Mouse (Mus musculus): ENCODE data around the gene Plekhh3.
"Not testable (repeated sequence)": the region's sequence is repeated elsewhere in the genome, so short reads cannot be mapped to it uniquely, and the experiment has no call there.

The Plekhh3 gene

DNA sequence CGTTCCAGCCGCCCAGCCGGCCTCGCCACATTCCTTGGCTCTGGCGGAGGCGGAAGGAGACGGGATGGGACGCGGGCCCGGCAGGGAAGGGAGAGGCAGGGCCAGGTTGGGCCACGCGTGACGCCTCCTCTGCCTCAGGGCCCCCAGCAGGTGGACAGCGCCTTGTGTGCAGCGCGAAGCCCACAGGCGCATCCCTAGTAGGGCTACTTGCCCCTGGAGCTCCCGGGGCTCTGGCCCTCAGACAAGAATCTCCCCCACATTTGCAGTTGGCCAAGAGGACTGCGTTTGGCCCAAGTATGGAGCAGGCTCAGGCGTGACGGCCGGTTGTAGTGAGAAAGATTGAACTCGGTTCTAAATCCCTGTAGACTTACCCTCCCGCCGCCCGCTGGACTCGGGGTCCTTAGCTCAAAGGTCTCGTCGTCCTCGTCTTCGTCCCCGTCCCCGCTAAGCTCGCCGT is 769 bp downstream of the Plekhh3 start, which contains the start of gene Cntnap1:
Cntnap1 (plus strand) TSS at position 170 of the 457 bp plus-strand sequence.
- DNase-seq (ENCODE audit: low spot score), result peak; percentile 75

DNA sequence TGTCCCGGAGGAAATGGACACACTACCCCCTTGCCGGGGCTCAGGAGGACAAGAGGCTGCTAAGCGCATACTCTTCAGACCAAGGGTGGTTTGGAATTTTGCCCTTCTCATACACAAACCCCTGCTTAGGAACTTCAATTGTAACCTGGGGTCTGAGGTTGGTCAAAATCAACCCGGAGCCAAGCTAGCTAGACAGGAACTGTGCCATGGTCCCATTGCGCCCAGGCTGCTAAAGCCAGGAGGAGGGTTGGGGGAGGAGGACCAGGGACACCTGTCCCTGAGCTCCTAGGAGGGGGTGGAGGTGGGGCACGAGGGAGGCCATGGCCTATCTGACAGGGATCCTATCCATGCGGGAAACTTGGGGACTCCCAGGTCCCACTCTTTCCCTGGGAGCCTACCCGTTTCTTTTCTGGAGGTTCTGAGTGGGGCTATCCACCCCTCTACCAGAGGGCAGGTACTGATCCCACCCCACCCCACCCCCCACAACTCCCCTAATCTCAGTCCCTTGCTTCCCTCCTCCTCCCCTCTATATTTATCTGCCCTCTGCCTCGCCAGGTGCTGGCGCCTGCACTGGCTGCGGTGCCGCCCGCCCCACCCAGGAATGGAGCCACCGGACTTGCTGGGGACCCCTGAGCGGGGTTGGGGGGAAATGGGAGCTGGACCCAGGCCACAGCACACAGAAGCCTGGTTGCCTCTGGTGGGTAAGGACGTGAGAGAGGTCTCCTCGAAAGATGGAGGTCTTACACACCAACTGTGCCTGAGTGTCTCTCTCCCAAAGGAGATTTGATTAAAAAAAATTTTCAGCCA is 1.6 kb downstream of the Plekhh3 start:
- no peak for DNase-seq (ENCODE audit: low spot score)

DNA sequence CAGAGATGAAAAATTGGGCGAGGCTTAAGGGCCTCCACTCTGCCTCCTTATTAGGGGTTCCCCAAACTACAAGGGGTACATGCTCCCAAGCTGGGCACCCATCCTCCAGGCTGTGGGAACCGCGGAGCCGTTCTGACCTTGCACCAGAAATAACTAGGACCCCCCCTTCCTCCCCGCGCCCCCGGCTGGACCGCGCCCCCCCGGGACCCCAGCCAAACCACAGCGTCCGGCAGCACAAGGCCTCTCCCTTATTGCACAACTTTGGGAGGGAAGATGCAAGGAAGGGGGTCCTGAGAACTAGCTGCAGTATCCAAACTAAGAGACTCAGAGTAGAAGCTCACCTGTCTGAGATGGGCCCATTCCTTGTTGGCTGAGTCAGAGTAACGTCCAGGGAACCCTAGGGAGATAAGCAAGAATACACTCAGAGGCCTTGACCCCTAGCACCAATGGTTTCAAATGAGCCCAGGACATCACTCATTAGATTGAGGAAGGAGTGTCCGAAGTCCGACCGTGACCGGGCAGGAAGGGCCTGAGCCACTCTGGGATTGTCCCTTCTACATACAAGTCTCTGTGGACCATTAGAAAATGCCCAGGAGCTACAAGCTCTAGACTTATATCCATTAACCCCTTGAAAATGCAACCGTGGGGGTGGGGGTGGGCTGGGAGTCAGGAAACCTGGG is 2.7 kb downstream of the Plekhh3 start:
- no peak for DNase-seq (ENCODE audit: low spot score)

DNA sequence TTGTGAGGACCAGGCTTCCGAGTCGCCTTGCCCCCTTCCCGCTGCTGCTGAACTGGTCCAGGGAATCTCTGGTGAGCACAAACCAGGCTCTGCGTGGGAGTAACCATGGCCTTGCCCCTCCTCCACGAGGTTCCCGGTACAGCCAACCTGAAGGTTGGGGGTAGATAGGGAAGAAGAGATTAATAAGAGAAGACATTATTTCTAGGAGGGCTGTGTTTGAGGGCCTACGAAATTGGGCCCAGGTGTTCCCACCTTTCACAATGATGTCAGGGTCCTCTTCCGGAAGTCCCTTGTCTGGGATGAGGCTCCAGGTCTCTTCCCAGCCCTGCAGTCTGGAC is 3.2 kb downstream of the Plekhh3 start:
- DNase-seq (ENCODE audit: low spot score), result no peak

DNA sequence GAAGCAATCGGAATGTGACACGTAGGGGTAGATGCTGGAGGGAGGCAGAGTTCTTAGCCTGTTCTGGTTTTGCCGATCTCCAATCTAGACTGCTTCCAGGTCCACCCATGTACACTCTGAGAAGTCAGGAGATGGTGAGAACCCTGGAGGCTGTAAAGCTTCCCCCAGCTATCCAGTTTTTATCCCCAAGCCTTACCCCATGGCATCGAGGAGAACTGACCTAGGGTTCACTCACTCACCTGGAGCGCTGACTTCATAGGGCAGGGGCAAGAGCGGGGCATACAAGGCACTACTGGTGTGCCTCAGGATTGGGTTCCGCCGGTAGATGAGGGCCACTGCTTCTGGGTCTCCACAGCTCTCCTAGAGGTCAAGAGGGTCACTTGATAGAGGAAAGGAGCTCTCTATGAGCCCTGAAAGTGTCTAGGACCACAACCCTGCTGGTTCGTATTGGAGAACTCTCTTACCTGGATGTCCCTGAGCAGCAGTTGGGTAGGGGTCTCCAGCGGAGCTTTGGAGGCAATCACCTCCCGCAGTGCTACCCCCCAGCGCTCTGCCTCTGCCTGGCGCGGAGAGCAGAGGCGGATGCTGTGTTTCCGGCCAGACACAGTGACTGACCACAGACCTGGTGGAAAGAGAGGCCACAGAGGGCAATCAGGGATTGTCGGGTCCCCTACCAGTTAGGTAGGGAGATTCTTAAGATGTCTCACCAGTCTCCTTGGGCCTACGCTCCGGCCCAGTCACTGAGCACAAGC is 3.8 kb downstream of the Plekhh3 start:
- DNase-seq (ENCODE audit: low spot score), result no peak

DNA sequence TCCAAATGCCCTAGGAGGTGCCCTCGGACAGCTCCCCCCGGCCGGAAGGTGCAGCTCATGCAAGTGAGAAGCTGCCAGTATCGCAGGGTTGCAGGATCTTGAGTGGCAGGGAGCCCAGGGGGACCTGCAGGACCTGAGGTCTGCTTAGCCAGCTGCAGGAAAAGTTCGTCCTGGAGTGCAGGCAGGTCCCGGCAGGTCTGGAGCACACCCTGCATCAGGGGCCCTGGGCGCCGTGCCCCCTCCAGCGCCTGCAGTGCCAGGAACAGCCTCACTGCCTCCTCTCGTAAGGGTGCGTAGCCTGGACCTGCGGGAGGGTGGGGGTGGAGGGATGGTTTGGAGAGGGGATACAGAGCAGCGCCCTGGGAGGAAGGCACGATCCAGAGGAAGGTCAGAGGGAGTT is 4.8 kb downstream of the Plekhh3 start:
- DNase-seq (ENCODE audit: low spot score), result no peak

DNA sequence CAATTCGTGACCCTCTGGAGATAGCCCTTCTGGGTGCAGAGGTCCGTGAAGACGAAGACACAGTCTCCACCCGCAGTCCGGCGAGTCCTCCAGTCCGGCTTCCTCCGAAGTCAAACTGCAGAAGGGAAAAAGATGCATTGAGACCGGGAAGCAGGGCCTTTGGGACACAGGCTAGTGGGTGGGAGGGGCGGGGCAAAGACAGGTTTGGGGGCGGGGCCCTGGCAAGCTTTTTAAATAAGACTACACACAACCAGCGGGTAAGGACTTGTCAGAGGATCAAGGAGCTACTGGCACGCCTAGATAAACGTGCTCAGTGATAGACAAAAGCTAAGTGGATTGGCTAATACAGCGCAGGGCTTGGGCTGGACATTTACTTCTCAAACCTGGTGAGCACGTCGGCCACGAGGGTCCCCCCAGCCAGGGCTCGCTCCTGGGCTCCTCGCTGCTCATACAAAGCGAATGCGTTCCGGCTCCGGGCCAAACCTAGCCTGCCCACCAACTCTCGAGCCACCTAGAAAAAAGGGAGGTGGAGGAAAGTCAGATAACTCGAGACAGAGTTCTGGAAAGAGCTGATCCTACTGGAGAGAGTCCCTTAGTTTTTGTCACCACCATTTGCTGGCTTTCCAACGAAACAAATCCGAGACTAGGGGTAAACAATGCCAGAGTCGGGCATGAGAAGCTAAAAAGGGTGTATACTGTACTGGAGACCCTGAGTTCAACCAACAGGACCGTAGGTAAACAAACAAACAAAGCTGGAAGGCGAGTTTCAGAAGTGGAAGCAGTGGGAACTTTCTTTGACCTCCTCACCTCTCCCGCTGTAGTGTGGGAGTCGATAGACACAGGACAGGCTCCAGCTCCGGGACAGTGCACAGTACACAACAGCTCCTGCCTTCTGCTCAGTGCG is 6.2 kb downstream of the Plekhh3 start:
- no peak for DNase-seq (ENCODE audit: low spot score)

DNA sequence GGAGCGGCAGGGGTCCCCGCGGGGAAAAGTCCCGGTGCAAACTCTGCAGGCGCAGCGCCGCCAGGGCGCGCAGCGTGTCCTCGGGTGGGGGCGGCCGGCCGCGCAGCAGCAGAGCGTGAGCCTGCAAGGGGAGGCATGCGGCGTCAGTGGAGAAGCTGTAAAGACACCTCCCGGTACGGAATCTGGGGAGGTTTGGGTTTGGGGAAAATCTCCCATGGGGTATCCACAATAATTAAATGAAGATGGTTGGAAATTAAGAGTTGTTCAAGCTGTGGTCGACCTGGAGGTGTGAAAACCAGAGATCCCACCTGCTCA is 6.8 kb downstream of the Plekhh3 start:
- no peak for DNase-seq (ENCODE audit: low spot score)

DNA sequence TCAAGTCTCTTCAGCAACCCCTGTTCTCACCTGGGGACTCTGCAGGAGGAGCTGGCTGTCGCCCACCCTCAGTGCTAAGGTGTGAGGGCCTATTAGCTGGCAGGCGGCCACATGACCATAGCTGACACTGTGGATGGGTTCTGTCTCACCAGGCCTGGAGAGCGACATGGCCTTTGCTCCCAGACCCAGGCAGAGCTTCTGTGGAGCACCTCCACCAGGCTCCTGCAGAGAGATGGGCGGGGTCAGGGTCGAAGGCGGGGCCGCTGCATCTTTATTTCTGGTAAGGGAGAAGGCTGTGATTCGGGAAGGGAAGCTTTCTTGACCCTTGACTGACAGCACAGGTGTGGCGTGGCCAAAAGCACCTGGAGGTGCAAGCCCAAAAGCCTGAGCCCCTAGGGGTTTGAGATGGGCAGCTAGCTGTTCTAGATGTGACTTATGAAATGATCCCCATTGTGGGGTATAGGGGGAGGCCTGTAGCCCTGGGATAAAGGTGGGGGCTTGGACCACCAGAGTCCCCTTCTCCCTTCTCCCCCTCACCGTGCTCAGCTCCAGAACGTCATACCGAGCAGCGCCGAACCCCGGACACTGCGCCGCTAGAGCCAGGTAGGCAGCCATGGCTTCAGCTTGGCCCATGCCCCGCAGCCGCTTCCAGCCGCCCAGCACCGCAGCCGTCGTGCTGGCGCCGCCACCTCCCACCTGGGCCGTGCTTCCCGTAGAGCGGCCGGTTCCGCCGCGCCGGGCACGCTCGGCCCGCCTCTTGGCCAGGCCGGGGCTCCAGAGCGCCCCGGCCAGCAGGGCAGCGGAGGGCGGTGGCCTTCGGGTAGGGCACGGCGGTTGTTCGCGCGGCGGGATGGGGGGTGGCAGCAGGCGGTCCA is 7.4 kb downstream of the Plekhh3 start:
- no peak for DNase-seq (ENCODE audit: low spot score)

DNA sequence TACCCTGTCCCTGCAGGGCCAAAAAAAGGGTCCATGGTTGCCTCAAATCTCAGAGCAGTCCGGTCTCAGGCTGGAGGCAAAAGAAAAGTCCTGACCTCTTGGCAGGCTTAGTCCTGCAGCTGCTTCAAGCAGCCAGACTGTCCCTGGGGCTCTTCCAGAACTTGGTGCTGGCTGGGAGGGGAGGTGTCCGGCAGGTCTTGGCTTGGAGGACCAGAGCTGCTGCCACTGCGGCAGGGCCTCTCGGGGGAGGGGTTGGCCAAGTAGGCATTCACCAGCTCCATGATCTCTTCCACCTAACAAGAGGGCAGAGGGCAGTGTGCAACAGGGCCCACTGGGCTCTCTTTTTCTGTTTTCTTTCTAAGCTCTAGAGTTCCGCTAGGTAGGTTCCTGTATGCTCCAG is 8.4 kb downstream of the Plekhh3 start:
- peak; percentile 79 for DNase-seq (ENCODE audit: low spot score)

DNA sequence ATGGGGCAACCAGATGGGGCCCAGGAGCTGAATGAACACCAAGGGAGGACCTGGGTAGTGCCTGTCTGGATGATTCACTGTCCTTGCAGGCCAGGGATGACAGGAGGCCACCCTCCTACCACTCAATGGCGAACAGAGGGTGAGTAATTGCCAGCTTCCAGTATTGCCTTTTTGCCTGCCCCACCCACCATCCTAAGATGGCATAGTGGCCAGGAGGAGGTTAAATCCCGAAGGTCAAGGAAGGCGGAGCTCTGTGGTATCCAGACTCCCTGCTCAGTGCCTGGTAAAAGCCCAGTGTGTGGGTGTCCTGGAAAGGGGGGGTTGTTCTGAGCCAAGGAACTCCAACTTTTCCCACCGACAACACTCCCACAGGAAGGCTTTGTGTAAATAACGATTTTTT is 8.8 kb downstream of the Plekhh3 start:
- DNase-seq (ENCODE audit: low spot score), result peak; percentile 64

DNA sequence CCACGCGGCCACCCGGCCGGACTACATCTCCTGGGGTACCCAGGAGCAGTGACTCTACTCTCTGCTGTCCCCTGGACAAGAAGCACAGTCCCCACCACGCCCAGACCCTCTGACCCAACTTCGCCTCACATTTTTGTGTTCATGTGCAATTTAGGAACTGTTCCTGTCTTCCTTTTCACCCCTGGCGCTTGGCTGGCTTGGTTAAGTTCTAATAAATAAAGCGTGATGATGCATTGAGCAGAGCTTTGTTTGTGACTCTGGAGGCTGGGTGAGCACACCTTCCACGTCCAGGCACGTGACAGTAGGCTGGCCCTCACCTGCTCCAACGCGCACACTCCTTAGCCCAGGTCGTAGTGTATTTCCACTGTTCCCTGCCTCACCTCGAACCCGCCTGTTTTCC is 9.6 kb downstream of the Plekhh3 start:
- no peak for DNase-seq (ENCODE audit: low spot score)

DNA sequence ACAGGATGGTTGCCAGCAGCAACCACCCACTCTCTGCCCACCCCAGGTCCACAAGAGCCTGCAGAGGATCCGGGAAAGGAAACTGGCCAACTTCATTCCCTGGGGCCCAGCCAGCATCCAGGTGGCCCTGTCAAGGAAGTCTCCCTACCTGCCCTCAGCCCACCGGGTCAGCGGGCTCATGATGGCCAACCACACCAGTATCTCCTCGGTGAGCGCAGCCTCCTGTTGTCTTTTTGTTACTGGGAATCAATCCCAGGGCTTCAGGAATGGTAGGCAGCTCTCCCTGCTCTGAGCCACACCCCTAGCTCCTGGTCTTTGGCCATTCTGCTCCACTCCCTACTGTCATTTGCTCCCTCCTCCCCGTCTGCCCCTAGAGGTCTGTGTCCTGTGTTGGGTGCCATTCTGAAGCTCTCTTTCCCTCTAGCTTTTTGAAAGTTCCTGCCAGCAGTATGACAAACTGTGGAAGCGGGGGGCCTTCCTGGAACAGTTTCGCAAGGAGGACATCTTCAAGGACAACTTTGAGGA is 10.1 kb downstream of the Plekhh3 start:
- DNase-seq (ENCODE audit: low spot score), result not testable (repeated sequence)

DNA sequence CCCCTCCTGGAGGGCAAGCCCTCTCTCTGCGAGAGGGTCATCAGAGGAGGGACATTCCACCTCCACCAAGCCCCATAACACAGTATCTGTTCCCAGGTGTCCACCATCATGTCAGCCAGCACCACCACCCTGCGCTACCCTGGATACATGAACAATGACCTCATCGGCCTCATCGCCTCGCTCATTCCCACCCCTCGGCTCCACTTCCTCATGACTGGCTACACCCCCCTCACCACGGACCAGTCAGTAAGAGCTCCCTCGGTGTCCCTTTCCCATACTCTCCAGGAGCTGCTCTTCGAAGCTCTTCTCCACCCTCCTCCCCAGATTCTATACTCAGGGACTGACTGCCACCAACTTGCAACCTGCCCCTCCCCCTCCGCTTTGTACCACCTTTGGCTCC is 11.0 kb downstream of the Plekhh3 start:
- DNase-seq (ENCODE audit: low spot score), result not testable (repeated sequence)

DNA sequence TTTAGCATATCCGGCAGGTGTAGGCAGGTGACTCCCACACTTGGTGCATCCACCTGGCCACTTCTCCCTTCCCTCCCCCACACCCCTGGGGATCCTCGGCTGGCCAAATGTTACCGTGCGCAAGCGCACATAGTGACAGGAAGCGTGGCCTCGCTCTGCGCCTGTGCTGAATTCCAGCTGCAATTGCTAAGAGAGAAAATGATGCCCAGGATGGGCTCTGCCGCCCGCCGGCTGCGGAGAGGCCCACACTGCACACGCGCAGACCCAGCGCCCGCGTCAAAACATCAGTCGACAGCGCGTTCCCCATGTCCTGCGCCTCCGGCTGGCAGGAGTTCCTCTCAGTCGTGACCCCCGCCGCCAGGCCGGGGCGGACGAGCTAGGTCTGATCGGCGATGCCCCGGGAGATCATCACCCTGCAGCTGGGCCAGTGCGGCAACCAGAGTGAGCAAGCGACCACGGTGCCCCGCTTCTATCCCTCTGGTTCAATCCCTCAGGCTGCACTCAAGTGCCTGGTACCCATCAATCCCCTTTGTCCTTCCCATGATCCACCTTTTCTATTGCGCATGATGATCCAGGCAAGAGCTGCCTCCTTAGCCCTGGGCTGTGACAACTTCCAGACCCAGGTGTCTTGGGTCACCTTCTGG is 15.3 kb downstream of the Plekhh3 start, which contains the start of gene Tubg2:
Tubg2 (plus strand) TSS at position 180 of the 644 bp plus-strand sequence.
- DNase-seq (ENCODE audit: low spot score), result peak; percentile 86

DNA sequence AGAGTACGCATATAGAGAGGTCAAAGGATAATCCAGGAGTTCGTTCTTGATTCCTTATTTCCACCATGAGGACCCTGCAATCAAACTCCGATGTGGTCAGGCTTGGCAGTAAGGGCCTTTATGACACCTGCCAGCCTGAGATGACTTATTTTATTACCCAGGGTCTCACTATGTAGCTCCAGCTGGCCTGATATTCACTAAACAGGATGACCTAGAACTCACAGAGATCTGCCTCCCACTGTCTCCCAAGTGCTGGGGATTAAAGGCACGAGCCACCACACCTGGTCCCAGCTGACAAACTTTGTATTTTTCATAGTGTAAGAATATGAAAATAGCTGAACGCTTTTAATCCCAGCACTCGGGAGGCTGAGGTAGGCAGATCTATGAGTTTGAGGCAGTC is 16.0 kb downstream of the Plekhh3 start:
- DNase-seq (ENCODE audit: low spot score), result no peak

DNA sequence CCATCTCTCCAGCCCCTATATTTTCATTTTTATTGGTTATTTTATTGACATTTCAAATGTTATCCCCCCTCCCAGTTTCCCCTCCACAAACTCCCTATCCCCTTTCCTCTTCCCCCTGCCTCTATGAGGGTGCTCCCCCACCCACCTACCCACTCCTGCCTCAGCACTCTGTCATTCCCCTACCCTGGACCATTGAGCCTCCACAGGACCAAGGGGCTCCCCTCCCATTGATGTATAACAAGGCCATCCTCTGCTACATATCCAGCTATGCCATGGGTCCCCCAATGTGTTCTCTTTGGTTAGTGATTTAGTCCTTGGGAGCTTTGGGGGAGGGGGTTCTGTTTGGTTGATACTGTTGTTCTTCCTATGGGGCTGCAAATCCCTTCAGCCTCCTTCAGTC is 16.5 kb downstream of the Plekhh3 start:
- DNase-seq (ENCODE audit: low spot score), result no peak

DNA sequence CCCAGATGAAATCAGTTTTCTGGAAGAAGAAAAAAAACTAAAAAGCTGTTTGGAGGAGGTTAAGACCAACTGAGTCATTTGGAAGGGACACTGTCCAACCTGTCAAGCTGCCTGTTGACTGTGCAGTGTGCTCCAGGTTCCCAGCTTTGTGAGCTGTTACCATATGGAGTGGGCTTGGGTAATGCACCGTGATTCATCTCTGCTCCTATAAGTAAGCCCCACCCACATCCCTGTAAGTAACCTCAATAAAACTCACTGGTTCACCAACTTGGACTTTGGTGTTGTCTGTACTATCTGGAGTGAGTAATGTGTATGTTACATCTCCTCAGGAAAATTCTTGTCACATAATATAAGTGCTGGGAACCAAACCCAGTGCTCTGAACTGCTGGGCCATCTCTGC is 18.3 kb downstream of the Plekhh3 start:
- no peak for DNase-seq (ENCODE audit: low spot score)

DNA sequence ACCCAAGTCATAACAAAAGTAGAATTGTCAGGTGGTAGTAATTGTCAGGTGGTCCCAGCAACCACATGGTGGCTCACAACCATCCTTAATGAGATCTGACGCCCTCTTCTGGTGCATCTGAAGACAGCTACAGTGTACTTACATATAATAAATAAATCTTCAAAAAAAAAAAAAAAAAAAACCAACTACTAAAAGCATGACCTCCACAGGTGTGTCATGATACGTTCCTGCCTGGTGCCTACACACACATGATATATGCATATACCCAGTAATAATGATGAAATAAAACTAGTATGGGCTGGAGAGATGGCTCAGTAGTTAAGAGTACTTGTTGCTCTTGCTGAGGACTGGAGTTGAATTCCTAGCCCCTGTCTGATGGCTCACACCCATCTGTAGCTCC is 20.1 kb downstream of the Plekhh3 start:
- DNase-seq (ENCODE audit: low spot score), result no peak
